Mouse (Mus musculus) T-helper 17 cell (primary cell): ENCODE results near the gene Rpl27a.

ENCODE experiments used
- in situ Hi-C, 2 experiments: fragments of 300-600 bp; cut with MboI, MseI; formaldehyde crosslinking; loops; 1 replicate in 1 of 2; 2 replicates in 1 of 2; pipeline ENCODE4 v1.15.1; 2025; ENCODE audit warnings: high pct_unique_total_duplicates in 2 of 2

Gene Rpl27a

DNA sequence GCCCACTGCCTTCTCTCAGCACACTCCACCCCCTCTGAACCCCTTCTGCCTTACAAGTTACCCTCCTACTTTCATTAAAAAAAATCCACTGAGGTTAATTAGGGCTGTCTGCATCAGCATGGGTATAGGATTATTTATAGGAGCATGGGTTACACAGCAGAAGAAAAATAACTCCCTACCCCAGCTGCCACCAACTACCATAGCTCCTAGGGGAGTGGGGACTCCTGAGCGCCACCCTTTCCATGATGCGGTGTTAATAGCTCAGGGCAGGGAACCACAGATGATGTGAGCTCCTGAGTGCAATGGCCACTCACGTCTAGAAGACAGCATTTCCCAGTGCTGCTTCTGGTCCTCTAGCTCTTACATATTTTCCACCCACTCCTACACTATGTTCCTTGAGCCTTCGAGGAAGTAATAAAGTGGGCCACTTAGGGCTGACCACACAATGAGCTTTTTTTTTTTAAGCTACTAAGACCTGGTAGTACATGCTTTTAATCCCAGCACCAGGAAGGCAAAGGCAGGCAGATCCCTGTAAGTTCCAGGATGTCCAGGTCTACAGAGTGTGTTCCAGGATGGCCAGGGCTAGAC lies 44.9 kb downstream of the Rpl27a start:
- in situ Hi-C loops: no loop called here

DNA sequence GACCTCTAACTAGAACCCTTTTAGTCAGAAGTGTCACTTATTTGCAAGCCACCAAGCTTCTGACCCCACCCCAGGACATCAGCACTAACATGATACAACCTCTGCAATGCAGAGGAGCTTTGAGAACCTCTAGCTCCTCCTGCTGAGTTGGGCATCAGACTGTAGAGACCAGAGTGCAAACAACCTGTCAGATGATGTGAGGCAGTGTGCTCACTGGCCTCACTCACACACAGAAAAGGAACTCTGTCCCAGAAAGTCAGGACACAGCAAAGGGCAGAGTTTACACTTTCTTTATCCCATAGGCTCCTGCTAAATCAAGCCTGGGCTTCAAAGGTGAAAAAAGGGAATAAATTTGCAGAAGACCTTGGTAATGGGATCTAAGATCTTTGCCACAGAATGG lies 47.4 kb downstream of the Rpl27a start:
- in situ Hi-C loops: no loop called here

DNA sequence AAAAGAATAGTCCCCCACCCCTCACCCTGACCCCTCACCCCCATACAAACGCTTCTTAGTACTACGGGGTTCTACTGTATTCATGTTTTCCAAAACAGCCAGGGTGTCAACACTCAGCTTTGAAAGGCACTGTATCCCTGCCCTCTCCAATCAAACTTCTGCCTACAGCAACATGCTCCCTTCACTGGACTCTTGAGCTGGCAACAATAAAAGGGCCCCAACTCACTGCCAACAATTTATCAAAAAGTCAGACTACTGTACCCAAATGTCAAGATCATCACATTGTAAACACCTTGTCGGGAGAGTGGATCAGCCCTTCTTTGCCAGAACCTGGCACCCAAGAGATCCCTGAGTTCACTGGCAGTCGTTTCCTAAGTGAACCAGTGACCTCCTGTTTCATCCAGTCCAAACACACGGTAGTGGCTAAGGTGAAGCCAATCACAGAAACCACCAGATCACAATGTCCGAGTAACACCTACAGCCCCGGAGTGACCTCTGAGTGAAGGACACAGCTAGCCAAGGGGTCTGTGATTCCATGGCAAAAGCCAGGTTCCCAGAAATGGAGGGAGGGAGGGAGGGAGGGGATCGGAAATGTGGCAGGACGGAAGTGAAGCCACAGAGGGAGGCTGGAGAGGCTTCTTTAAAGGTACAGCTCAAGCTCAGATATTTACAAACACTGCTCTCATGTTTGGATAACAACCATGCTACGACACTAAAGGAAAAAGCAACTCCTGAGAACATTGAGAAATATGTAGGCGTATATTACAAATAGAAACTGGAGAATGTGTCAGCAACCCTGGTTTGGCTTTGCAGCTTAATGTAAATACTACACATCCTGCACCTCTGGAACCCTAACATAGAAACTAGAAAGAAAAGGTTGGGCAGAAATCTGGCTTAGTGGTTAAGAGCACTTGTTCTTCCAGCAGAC lies 48.2 kb downstream of the Rpl27a start:
- in situ Hi-C loops: no loop called here

DNA sequence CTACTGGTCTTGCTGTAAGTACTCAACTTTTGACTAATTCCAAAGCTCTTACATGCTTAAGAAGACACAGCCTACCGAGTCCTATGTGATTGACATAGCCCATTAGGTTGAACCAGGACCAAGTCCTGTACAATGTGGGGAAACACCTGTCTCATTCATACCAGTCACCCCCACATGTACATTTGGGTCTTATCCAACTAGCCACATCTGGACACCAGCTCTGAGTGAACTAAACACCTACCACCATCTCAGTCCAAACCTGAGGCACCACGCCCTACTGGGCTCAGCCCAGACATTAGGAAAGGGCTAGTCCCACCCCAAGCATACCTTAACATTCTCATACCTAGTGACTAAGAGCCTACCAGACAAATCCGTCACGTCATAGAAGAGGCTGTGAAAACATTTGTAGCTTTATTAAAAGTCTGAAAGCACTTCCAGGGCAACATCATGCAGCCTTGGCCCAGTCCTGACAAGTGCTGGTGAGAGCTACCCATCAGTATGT lies 49.5 kb downstream of the Rpl27a start:
- in situ Hi-C loops: no loop called here
